21 mouse cellular contexts compared by ENCODE assay signal in the genomic region with DNA sequence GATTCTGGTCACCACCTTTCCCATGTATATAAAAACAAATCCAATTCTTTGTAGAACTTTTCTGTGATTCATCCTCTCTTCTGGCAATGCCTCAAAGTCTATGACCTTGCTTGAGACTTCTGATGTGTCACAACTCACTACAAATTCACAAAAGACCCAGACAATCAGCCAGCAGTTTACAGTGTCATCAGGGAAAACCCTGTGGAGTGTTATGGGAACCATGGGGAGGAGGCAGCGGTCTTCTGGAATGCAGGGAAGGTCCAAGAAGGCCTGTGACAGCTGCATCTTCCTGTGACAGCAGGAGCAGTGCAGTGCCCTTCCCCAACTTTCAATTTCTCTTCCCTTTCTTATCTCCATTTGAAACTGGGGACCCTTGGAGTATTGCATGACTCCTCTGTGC.
DNase-seq lines count a peak whose midpoint lies in the region; ATAC-seq and TF ChIP-seq lines count a peak whose summit lies in the region.
"Had no signal": no experiment of that assay in that cellular context is flagged by ENCODE, and none has a peak within 500 bp of the region (broad histone marks: within the 10 kb centered on the region; RNA-seq: fewer than 3 reads in every experiment).

No protein-coding gene starts in this region.

- H3K27me3 ChIP-seq in hindbrain, postnatal 0 days (ENCODE audit: insufficient read depth, low read length), result no peaks in the 10 kb centered on the region
- no peaks in the 10 kb centered on the region for H3K27me3 ChIP-seq in hindbrain, embryonic 16.5 days (replicated peaks; ENCODE audit: control insufficient read depth, insufficient read depth, low read length)
- no peaks in the 10 kb centered on the region for H3K27me3 ChIP-seq in stomach, embryonic 14.5 days (ENCODE audit: control insufficient read depth, insufficient read depth, low read length)
- no peaks in the 10 kb centered on the region for H3K27me3 ChIP-seq in stomach, postnatal 0 days (ENCODE audit: control insufficient read depth, insufficient read depth, low read length)
- no peaks in the 10 kb centered on the region for H3K27me3 ChIP-seq in embryonic facial prominence, embryonic 15.5 days
- no peaks in the 10 kb centered on the region for H3K27me3 ChIP-seq in forebrain, embryonic 11.5 days (ENCODE audit: control insufficient read depth, insufficient read depth, low read length)
- H3K27me3 ChIP-seq: heart, embryonic 12.5 days; neural tube, embryonic 15.5 days had no signal

- H3K4me2 ChIP-seq in hindbrain, postnatal 0 days (ENCODE audit: low read depth, low read length), result no peak overlapping the region
- no peak overlapping the region for H3K4me2 ChIP-seq in hindbrain, embryonic 16.5 days (ENCODE audit: low read length)
- H3K4me2 ChIP-seq in stomach, embryonic 14.5 days (replicated peaks; ENCODE audit: low read depth, low read length), result no peak overlapping the region
- H3K4me2 ChIP-seq in stomach, postnatal 0 days (replicated peaks; ENCODE audit: low read depth), result no peak overlapping the region
- no peak overlapping the region for H3K4me2 ChIP-seq in embryonic facial prominence, embryonic 15.5 days (replicated peaks)
- no peak overlapping the region for H3K4me2 ChIP-seq in forebrain, embryonic 11.5 days (ENCODE audit: low read depth, low read length, severe bottlenecking)
- H3K4me2 ChIP-seq: heart, embryonic 12.5 days; neural tube, embryonic 15.5 days had no signal

- TF ChIP-seq EP300 in stomach, postnatal 0 days (optimal IDR thresholded peaks at IDR 0.05), result no peak

- H3K9ac ChIP-seq in hindbrain, postnatal 0 days (replicated peaks; ENCODE audit: low read length), result no peak overlapping the region
- no peak overlapping the region for H3K9ac ChIP-seq in hindbrain, embryonic 16.5 days (ENCODE audit: low read depth, low read length)
- H3K9ac ChIP-seq in stomach, embryonic 14.5 days (replicated peaks; ENCODE audit: low read depth, low read length), result no peak overlapping the region
- no peak overlapping the region for H3K9ac ChIP-seq in stomach, postnatal 0 days (ENCODE audit: low read length)
- no peak overlapping the region for H3K9ac ChIP-seq in embryonic facial prominence, embryonic 15.5 days
- H3K9ac ChIP-seq in forebrain, embryonic 11.5 days (ENCODE audit: low read length), result no peak overlapping the region
- H3K9ac ChIP-seq: heart, embryonic 12.5 days; liver, postnatal 0 days; neural tube, embryonic 15.5 days had no signal

- 0 out of 2 replicates have a peak, but pooled peaks have one; percentile 29 for ATAC-seq in hindbrain, postnatal 0 days
- ATAC-seq in hindbrain, embryonic 16.5 days, result no peak
- no peak for ATAC-seq in stomach, embryonic 14.5 days (ENCODE audit: insufficient number of reproducible peaks, insufficient read depth, low FRiP score, low read depth)
- no peak for ATAC-seq in stomach, postnatal 0 days (ENCODE audit: low FRiP score, low TSS enrichment)
- no peak for ATAC-seq in embryonic facial prominence, embryonic 15.5 days (ENCODE audit: insufficient number of reproducible peaks, low FRiP score, low TSS enrichment, low read depth)
- no peak for ATAC-seq in forebrain, embryonic 11.5 days (replicated peaks; ENCODE audit: low FRiP score)
- ATAC-seq: inflammation-experienced regulatory T-cells, adult 6 months; liver, postnatal 0 days had no signal

- TF ChIP-seq CTCF in hindbrain, postnatal 0 days (IDR thresholded peaks at IDR 0.05; ENCODE audit: low read depth), result no peak
- no peak for TF ChIP-seq CTCF in stomach, postnatal 0 days (IDR thresholded peaks at IDR 0.05; ENCODE audit: low read depth)

- H3K9me3 ChIP-seq in hindbrain, postnatal 0 days (ENCODE audit: low read length), result no peaks in the 10 kb centered on the region
- no peaks in the 10 kb centered on the region for H3K9me3 ChIP-seq in hindbrain, embryonic 16.5 days (ENCODE audit: control insufficient read depth, low read length)
- H3K9me3 ChIP-seq in stomach, embryonic 14.5 days (ENCODE audit: control insufficient read depth, low read depth, low read length), result no peaks in the 10 kb centered on the region
- H3K9me3 ChIP-seq in stomach, postnatal 0 days (ENCODE audit: control insufficient read depth, low read length), result no peaks in the 10 kb centered on the region
- no peaks in the 10 kb centered on the region for H3K9me3 ChIP-seq in embryonic facial prominence, embryonic 15.5 days (replicated peaks)
- H3K9me3 ChIP-seq in forebrain, embryonic 11.5 days (ENCODE audit: control insufficient read depth, low read length), result no peaks in the 10 kb centered on the region
- H3K9me3 ChIP-seq: forebrain, embryonic 10.5 days; heart, embryonic 12.5 days; midbrain, embryonic 10.5 days; neural tube, embryonic 15.5 days had no signal

- peak; percentile 11 for DNase-seq in hindbrain, postnatal 0 days (ENCODE audit: low spot score)
- no peak for DNase-seq in stomach, postnatal 0 days (ENCODE audit: low spot score)
- DNase-seq in natural killer cell, adult 2 months (ENCODE audit: low spot score in 2 of 2), result no peak
- DNase-seq in forebrain, embryonic 11.5 days (ENCODE audit: low spot score), result no peak
- DNase-seq: B cell, adult 2 months; cerebellum, adult 18-20 months; cerebellum, postnatal 36 days; heart, postnatal 4 days; kidney, postnatal 4 days; liver; liver, postnatal 0 days; retina, postnatal 1 day; thymus, adult 2 months had no signal

- no peak overlapping the region for H3K4me3 ChIP-seq in hindbrain, postnatal 0 days (ENCODE audit: low read length)
- H3K4me3 ChIP-seq in hindbrain, embryonic 16.5 days (ENCODE audit: low read length), result no peak overlapping the region
- no peak overlapping the region for H3K4me3 ChIP-seq in stomach, embryonic 14.5 days (ENCODE audit: low read depth, low read length)
- H3K4me3 ChIP-seq in stomach, postnatal 0 days (ENCODE audit: low read depth, low read length), result no peak overlapping the region
- no peak overlapping the region for H3K4me3 ChIP-seq in embryonic facial prominence, embryonic 15.5 days (replicated peaks)
- H3K4me3 ChIP-seq in forebrain, embryonic 11.5 days (ENCODE audit: low read depth, low read length), result no peak overlapping the region
- H3K4me3 ChIP-seq: forebrain, embryonic 10.5 days; heart, embryonic 12.5 days; midbrain, embryonic 10.5 days; neural tube, embryonic 15.5 days had no signal

- H3K27ac ChIP-seq in hindbrain, postnatal 0 days, result no peak overlapping the region
- H3K27ac ChIP-seq in hindbrain, embryonic 16.5 days (ENCODE audit: low read depth, low read length), result no peak overlapping the region
- H3K27ac ChIP-seq in stomach, embryonic 14.5 days (ENCODE audit: low read length), result peak overlapping the region; percentile 48; the same call in 1 of the 2 replicates
- H3K27ac ChIP-seq in stomach, postnatal 0 days (replicated peaks), result no peak overlapping the region
- H3K27ac ChIP-seq in embryonic facial prominence, embryonic 15.5 days (replicated peaks), result peak overlapping the region; percentile 72
- H3K27ac ChIP-seq in forebrain, embryonic 11.5 days (ENCODE audit: low read depth, low read length), result no peak overlapping the region
- H3K27ac ChIP-seq: forebrain, embryonic 10.5 days; midbrain, embryonic 10.5 days; neural tube, embryonic 15.5 days had no signal

- no peaks in the 10 kb centered on the region for H3K4me1 ChIP-seq in hindbrain, postnatal 0 days (ENCODE audit: insufficient read depth, low read length)
- no peaks in the 10 kb centered on the region for H3K4me1 ChIP-seq in hindbrain, embryonic 16.5 days (ENCODE audit: control insufficient read depth, insufficient read depth, low read depth, low read length)
- peaks cover 6% of the 10 kb centered on the region; the same call in 1 of the 2 replicates for H3K4me1 ChIP-seq in stomach, embryonic 14.5 days (ENCODE audit: control insufficient read depth, insufficient read depth, low read length)
- H3K4me1 ChIP-seq in stomach, postnatal 0 days (replicated peaks; ENCODE audit: control insufficient read depth, insufficient read depth), result no peaks in the 10 kb centered on the region
- H3K4me1 ChIP-seq in embryonic facial prominence, embryonic 15.5 days, result peaks cover 4% of the 10 kb centered on the region; the same call in 1 of the 2 replicates
- H3K4me1 ChIP-seq in forebrain, embryonic 11.5 days (replicated peaks; ENCODE audit: control insufficient read depth, insufficient read depth, low read length), result no peaks in the 10 kb centered on the region
- H3K4me1 ChIP-seq: forebrain, embryonic 10.5 days; heart, embryonic 12.5 days; midbrain, embryonic 10.5 days; neural tube, embryonic 15.5 days had no signal

- WGBS in hindbrain, postnatal 0 days, result 35% methylated on average over 1 of the region's 1 CpGs
- 45% methylated on average over 1 of the region's 1 CpGs for WGBS in hindbrain, embryonic 16.5 days
- 54% methylated on average over 1 of the region's 1 CpGs for WGBS in stomach, embryonic 14.5 days
- WGBS in stomach, postnatal 0 days, result 58% methylated on average over 1 of the region's 1 CpGs
- 50% methylated on average over 1 of the region's 1 CpGs for whole genome bisulfite sequencing in embryonic facial prominence, embryonic 15.5 days
- 67% methylated on average over 1 of the region's 1 CpGs for WGBS in forebrain, embryonic 11.5 days

- no peaks in the 10 kb centered on the region for H3K36me3 ChIP-seq in hindbrain, postnatal 0 days (ENCODE audit: insufficient read depth, low read length)
- H3K36me3 ChIP-seq in hindbrain, embryonic 16.5 days (ENCODE audit: control insufficient read depth, insufficient read depth, low read length), result no peaks in the 10 kb centered on the region
- H3K36me3 ChIP-seq in stomach, embryonic 14.5 days (ENCODE audit: control insufficient read depth, insufficient read depth, low read length), result no peaks in the 10 kb centered on the region
- H3K36me3 ChIP-seq in stomach, postnatal 0 days (ENCODE audit: control insufficient read depth, insufficient read depth, low read length), result no peaks in the 10 kb centered on the region
- H3K36me3 ChIP-seq in embryonic facial prominence, embryonic 15.5 days, result no peaks in the 10 kb centered on the region
- no peaks in the 10 kb centered on the region for H3K36me3 ChIP-seq in forebrain, embryonic 11.5 days (ENCODE audit: control insufficient read depth, insufficient read depth, low read length)
- H3K36me3 ChIP-seq: forebrain, embryonic 10.5 days; heart, embryonic 12.5 days; midbrain, embryonic 10.5 days; neural tube, embryonic 15.5 days had no signal

Comparison
In these comparisons a context has a peak if more than half of its experiments do, and no peak if none do; other contexts are left out.
1. H3K27ac ChIP-seq: peak in stomach, embryonic 14.5 days (single experiment) and embryonic facial prominence, embryonic 15.5 days (single experiment); none in hindbrain, postnatal 0 days (single experiment), hindbrain, embryonic 16.5 days (single experiment), stomach, postnatal 0 days (single experiment) and forebrain, embryonic 11.5 days (single experiment).